Mouse (Mus musculus): ENCODE data around the gene Gm40193.

- no peak for TF ChIP-seq POLR2A (IDR thresholded peaks at IDR 0.05; ENCODE audit: insufficient read length, low read depth)
- TF ChIP-seq USF1 (IDR thresholded peaks at IDR 0.05; ENCODE audit: low read depth) = no peak
- no peak for TF ChIP-seq E2F4 (IDR thresholded peaks at IDR 0.05; ENCODE audit: insufficient read depth)
- TF ChIP-seq MAX (IDR thresholded peaks at IDR 0.05; ENCODE audit: low read depth) = no peak
Observed at GRCm38 (mm10) chr11:70512709-70513342, 19.9 kb downstream of the Gm40193 start.
